ENCODE assay signal across 15 mouse cellular contexts in genomic region chr7:115865231-115865630, GRCm38 (mm10).
A peak's percentile ranks its signal among the peaks of the same experiment; 100 is the strongest.
DNase-seq lines count a peak whose midpoint lies in the region; ATAC-seq lines count a peak whose summit lies in the region.
"Had no signal": no experiment of that assay in that cellular context is flagged by ENCODE, and none has a peak within 500 bp of the region (broad histone marks: within the 10 kb centered on the region; RNA-seq: fewer than 3 reads in every experiment).

No protein-coding gene starts in this region.

- H3K4me1 ChIP-seq in heart, embryonic 12.5 days (replicated peaks), result peaks cover 25% of the 10 kb centered on the region
- H3K4me1 ChIP-seq in lung, embryonic 15.5 days, result peaks cover 25% of the 10 kb centered on the region
- peaks cover 27% of the 10 kb centered on the region for H3K4me1 ChIP-seq in forebrain, embryonic 16.5 days (replicated peaks; ENCODE audit: control insufficient read depth, insufficient read depth, low read length)
- peaks cover 27% of the 10 kb centered on the region for H3K4me1 ChIP-seq in midbrain, embryonic 14.5 days (ENCODE audit: control insufficient read depth, insufficient read depth, low read length)

- no peak overlapping the region for H3K4me3 ChIP-seq in heart, embryonic 12.5 days
- H3K4me3 ChIP-seq in lung, embryonic 15.5 days, result no peak overlapping the region
- H3K4me3 ChIP-seq in forebrain, embryonic 16.5 days (replicated peaks; ENCODE audit: low read length), result no peak overlapping the region
- no peak overlapping the region for H3K4me3 ChIP-seq in midbrain, embryonic 14.5 days (replicated peaks; ENCODE audit: low read depth, low read length)
- H3K4me3 ChIP-seq: embryonic facial prominence, embryonic 10.5 days; erythroblast, embryonic 14.5 days; limb, embryonic 12.5 days; liver, embryonic 15.5 days had no signal

- no peak for ATAC-seq in heart, embryonic 12.5 days (ENCODE audit: insufficient number of reproducible peaks, low FRiP score)
- ATAC-seq in lung, embryonic 15.5 days (ENCODE audit: borderline replicate concordance, extremely low read depth, low FRiP score, low TSS enrichment), result no peak
- ATAC-seq in forebrain, embryonic 16.5 days, result no peak
- no peak for ATAC-seq in midbrain, embryonic 14.5 days (ENCODE audit: low FRiP score, low TSS enrichment)

- no peak overlapping the region for H3K9ac ChIP-seq in heart, embryonic 12.5 days
- no peak overlapping the region for H3K9ac ChIP-seq in lung, embryonic 15.5 days
- H3K9ac ChIP-seq in forebrain, embryonic 16.5 days (replicated peaks; ENCODE audit: low read depth, low read length), result no peak overlapping the region
- no peak overlapping the region for H3K9ac ChIP-seq in midbrain, embryonic 14.5 days (replicated peaks; ENCODE audit: low read length)
- H3K9ac ChIP-seq: limb, embryonic 12.5 days; liver, embryonic 15.5 days had no signal

- no peaks in the 10 kb centered on the region for H3K36me3 ChIP-seq in heart, embryonic 12.5 days
- no peaks in the 10 kb centered on the region for H3K36me3 ChIP-seq in lung, embryonic 15.5 days
- no peaks in the 10 kb centered on the region for H3K36me3 ChIP-seq in forebrain, embryonic 16.5 days (ENCODE audit: control insufficient read depth, insufficient read depth)
- H3K36me3 ChIP-seq in midbrain, embryonic 14.5 days (ENCODE audit: control insufficient read depth, insufficient read depth, low read length), result no peaks in the 10 kb centered on the region
- H3K36me3 ChIP-seq: embryonic facial prominence, embryonic 10.5 days; limb, embryonic 12.5 days; liver, embryonic 15.5 days had no signal

- H3K27ac ChIP-seq in heart, embryonic 12.5 days (ENCODE audit: poor library complexity, severe bottlenecking), result no peak overlapping the region
- H3K27ac ChIP-seq in lung, embryonic 15.5 days, result peak overlapping the region; percentile 69; the same call in 1 of the 2 replicates
- peak overlapping the region; percentile 53 for H3K27ac ChIP-seq in forebrain, embryonic 16.5 days (ENCODE audit: low read length)
- H3K27ac ChIP-seq in midbrain, embryonic 14.5 days (replicated peaks; ENCODE audit: low read depth, low read length), result no peak overlapping the region
- H3K27ac ChIP-seq: liver, embryonic 15.5 days had no signal

- no peaks in the 10 kb centered on the region for H3K27me3 ChIP-seq in heart, embryonic 12.5 days (replicated peaks)
- no peaks in the 10 kb centered on the region for H3K27me3 ChIP-seq in lung, embryonic 15.5 days
- no peaks in the 10 kb centered on the region for H3K27me3 ChIP-seq in forebrain, embryonic 16.5 days (replicated peaks; ENCODE audit: control insufficient read depth, insufficient read depth, low read length)
- no peaks in the 10 kb centered on the region for H3K27me3 ChIP-seq in midbrain, embryonic 14.5 days (ENCODE audit: control insufficient read depth, insufficient read depth, low read length)
- H3K27me3 ChIP-seq: limb, embryonic 12.5 days; liver, embryonic 15.5 days had no signal

- WGBS in heart, embryonic 12.5 days, result 73% methylated on average over 6 of the region's 6 CpGs
- WGBS in lung, embryonic 15.5 days, result 75% methylated on average over 6 of the region's 6 CpGs
- WGBS in forebrain, embryonic 16.5 days, result 20% methylated on average over 6 of the region's 6 CpGs
- WGBS in midbrain, embryonic 14.5 days, result 26% methylated on average over 6 of the region's 6 CpGs

- H3K9me3 ChIP-seq in heart, embryonic 12.5 days (replicated peaks), result no peaks in the 10 kb centered on the region
- no peaks in the 10 kb centered on the region for H3K9me3 ChIP-seq in lung, embryonic 15.5 days
- H3K9me3 ChIP-seq in forebrain, embryonic 16.5 days (ENCODE audit: control insufficient read depth, low read length), result no peaks in the 10 kb centered on the region
- H3K9me3 ChIP-seq in midbrain, embryonic 14.5 days (ENCODE audit: control insufficient read depth, low read length), result no peaks in the 10 kb centered on the region
- H3K9me3 ChIP-seq: embryonic facial prominence, embryonic 10.5 days; limb, embryonic 12.5 days; liver, embryonic 15.5 days had no signal

- H3K4me2 ChIP-seq in heart, embryonic 12.5 days, result no peak overlapping the region
- H3K4me2 ChIP-seq in lung, embryonic 15.5 days, result no peak overlapping the region
- H3K4me2 ChIP-seq in forebrain, embryonic 16.5 days (ENCODE audit: low read length), result peak overlapping the region; percentile 17
- no peak overlapping the region for H3K4me2 ChIP-seq in midbrain, embryonic 14.5 days (ENCODE audit: low read length)
- H3K4me2 ChIP-seq: limb, embryonic 12.5 days; liver, embryonic 15.5 days had no signal

- peak; percentile 8 to 17 for DNase-seq in heart, adult 18-20 months
- no peak for DNase-seq in lung, postnatal 36 days
- DNase-seq in midbrain, embryonic 14.5 days, result peak; percentile 41
- DNase-seq in ovary, postnatal 36 days (ENCODE audit: low spot score), result no peak
- no peak for DNase-seq in right cerebral cortex, adult 2 months (ENCODE audit: low spot score in 2 of 2)
- DNase-seq: cerebellum, postnatal 14 days; kidney, adult 8-10 months; lung, postnatal 4 days had no signal

Comparison
In these comparisons a context has a peak if more than half of its experiments do, and no peak if none do; other contexts are left out.
1. DNase-seq: peak in heart, adult 18-20 months (2 of 2) and midbrain, embryonic 14.5 days (single experiment); none in lung, postnatal 36 days (single experiment), ovary, postnatal 36 days (single experiment) and right cerebral cortex, adult 2 months (0 of 2).
2. H3K27ac ChIP-seq: peak in lung, embryonic 15.5 days (single experiment) and forebrain, embryonic 16.5 days (single experiment); none in heart, embryonic 12.5 days (single experiment) and midbrain, embryonic 14.5 days (single experiment).